Mouse (Mus musculus) ES-E14 (cell line): ENCODE measurements around the gene Atp6ap1l.

ENCODE experiments used
- HCFC1 ChIP-seq: IDR thresholded peaks from 2 replicates; pipeline ENCODE4 v1.6.1; 2012; ENCODE audit warnings: low read length, inconsistent platforms, borderline replicate concordance; ENCODE audit not compliant: insufficient read depth
- ZC3H11A ChIP-seq: IDR thresholded peaks from 2 replicates; pipeline ENCODE4 v1.6.1; 2012; ENCODE audit warnings: low read depth, mild to moderate bottlenecking, inconsistent platforms, low read length, borderline replicate concordance
- ZNF384 ChIP-seq: IDR thresholded peaks from 2 replicates; pipeline ENCODE4 v1.6.1; 2012; ENCODE audit warnings: low read depth, low read length, inconsistent platforms

- TF ChIP-seq ZNF384: no peak
- TF ChIP-seq ZC3H11A: no peak
- no peak for TF ChIP-seq HCFC1
Measured at GRCm38 (mm10) chr13:90841213-90841553, 64.0 kb downstream of the Atp6ap1l start.
